Mouse (Mus musculus) layer of hippocampus, adult 9-11 months (tissue): ENCODE measurements around the gene Ppp2r5c.

Experiments
- DNase-seq: peaks from one replicate; pipeline ENCODE4 v3.0.0; 2022

Ppp2r5c gene

GRCm38 (mm10) chr12:110566366-110566765, 119.4 kb downstream of the Ppp2r5c start:
- no peak for DNase-seq

GRCm38 (mm10) chr12:110571050-110571449, 124.1 kb downstream of the Ppp2r5c start:
- no peak for DNase-seq

- DNase-seq = no peak
Observed at GRCm38 (mm10) chr12:110572351-110572750, 125.4 kb downstream of the Ppp2r5c start.

- DNase-seq = no peak
Observed at GRCm38 (mm10) chr12:110573635-110574034, 126.7 kb downstream of the Ppp2r5c start.

GRCm38 (mm10) chr12:110575926-110576325, 129.0 kb downstream of the Ppp2r5c start:
- DNase-seq = no peak

- no peak for DNase-seq
Observed at GRCm38 (mm10) chr12:110578333-110578732, 131.4 kb downstream of the Ppp2r5c start.

- DNase-seq = no peak
Observed at GRCm38 (mm10) chr12:110588622-110589021, 141.7 kb downstream of the Ppp2r5c start.

- DNase-seq = no peak
Observed at GRCm38 (mm10) chr12:110590804-110591259, 143.9 kb downstream of the Ppp2r5c start.

- peak; percentile 100 for DNase-seq
Observed at GRCm38 (mm10) chr12:110591260-110591883, 144.5 kb downstream of the Ppp2r5c start.

- peak; percentile 71 for DNase-seq
Observed at GRCm38 (mm10) chr12:110598527-110598926, 151.6 kb downstream of the Ppp2r5c start.

GRCm38 (mm10) chr12:110599791-110600190, 152.9 kb downstream of the Ppp2r5c start:
- DNase-seq = no peak

- peak; percentile 45 for DNase-seq
Observed at GRCm38 (mm10) chr12:110600225-110600991, 153.5 kb downstream of the Ppp2r5c start.

- peak; percentile 94 for DNase-seq
Observed at GRCm38 (mm10) chr12:110601241-110602218, 154.6 kb downstream of the Ppp2r5c start, which contains the start of gene Dync1h1. Gene Dync1h1 (plus strand): TSS chr12:110601452.

GRCm38 (mm10) chr12:110606161-110606560, 159.2 kb downstream of the Ppp2r5c start:
- no peak for DNase-seq

GRCm38 (mm10) chr12:110606676-110607075, 159.8 kb downstream of the Ppp2r5c start:
- no peak for DNase-seq

- DNase-seq = peak; percentile 60
Observed at GRCm38 (mm10) chr12:110608460-110609152, 161.7 kb downstream of the Ppp2r5c start.

- no peak for DNase-seq
Observed at GRCm38 (mm10) chr12:110609153-110609497, 162.2 kb downstream of the Ppp2r5c start.

GRCm38 (mm10) chr12:110610713-110611112, 163.8 kb downstream of the Ppp2r5c start:
- DNase-seq = no peak

- DNase-seq = no peak
Observed at GRCm38 (mm10) chr12:110630056-110630455, 183.1 kb downstream of the Ppp2r5c start.
